Mouse (Mus musculus) small intestine, adult 2 months (tissue): Measurements from ENCODE around the gene Rrp8.

ENCODE experiments used
- CTCF ChIP-seq: fragments of 200-500 bp; IDR thresholded peaks from 2 replicates; pipeline ENCODE4 v1.5.1; 2012; ENCODE audit warnings: low read depth, mild to moderate bottlenecking, control low read depth, inconsistent platforms, low read length, moderate library complexity, mixed read lengths; ENCODE audit not compliant: insufficient replicate concordance, insufficient read length; ENCODE audit errors: extremely low read depth
- POLR2A ChIP-seq: fragments of 200-500 bp; IDR thresholded peaks from 2 replicates; pipeline ENCODE4 v1.6.1; 2012; ENCODE audit warnings: low read depth, mild to moderate bottlenecking, control low read depth, inconsistent platforms, low read length, moderate library complexity

- TF ChIP-seq CTCF, result no peak
- TF ChIP-seq POLR2A, result no peak
These were observed 27.1 kb upstream of the Rrp8 start for GRCm38 (mm10) chr7:105764331-105764730.
